Mouse (Mus musculus): Measurements from ENCODE around the gene Smim6.

The Smim6 gene

DNA sequence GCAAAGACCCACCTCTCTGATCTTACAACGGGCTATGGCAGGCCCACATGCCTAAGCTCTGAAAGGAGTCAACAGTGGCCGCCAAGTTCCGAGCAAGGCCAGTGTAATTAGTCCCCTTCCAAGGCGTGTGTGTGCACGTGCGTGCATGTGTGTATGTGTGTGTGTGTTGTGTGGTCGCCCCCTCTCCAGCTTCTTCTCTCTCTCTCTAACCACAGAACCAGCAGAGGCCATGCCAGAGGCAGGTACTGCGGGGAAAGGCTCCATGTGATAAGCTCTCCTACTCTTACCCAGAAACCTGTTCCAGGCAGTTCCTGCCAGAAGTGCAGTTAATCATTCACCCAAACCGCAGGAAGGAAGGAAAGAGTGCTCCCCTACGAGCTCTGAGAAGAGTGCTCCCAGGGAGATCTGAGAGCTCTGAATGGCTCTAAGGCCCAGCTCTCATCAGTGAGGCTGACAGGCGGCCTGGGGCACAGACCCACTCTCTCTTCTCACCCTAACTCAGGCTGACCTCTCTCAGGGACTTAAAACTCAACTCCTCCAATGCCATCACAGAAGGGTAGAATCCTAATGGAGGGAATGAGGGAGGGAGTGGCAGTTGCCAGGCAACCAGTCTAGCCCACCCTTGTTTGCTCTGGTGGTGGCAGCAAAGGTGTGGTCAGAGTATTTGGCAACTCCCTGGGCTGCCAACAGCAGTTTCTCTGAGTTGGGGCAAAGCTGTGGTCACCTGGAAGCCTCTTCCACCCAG, at the start of gene Smim6:
Smim6 (plus strand) TSS at position 386 of the 745 bp plus-strand sequence.
- DNase-seq = no peak

DNA sequence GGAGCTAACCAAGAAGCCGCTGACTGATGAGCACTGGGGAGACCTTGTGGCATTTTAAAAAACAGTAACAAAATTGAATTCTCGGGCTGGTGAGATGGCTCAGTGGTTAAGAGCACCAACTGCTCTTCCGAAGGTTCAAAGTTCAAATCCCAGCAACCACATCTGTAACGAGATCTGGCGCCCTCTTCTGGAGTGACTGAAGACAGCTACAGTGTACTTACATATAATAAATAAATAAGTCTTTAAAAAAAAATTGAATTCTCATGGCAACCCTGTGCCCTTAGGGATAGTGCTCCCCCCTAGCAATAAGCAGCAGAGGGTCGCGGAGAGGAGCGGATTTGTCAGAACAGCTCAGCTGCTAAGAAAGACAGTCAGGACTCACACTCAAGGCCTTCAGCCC, 47.9 kb upstream of the Smim6 start:
- DNase-seq = no peak

DNA sequence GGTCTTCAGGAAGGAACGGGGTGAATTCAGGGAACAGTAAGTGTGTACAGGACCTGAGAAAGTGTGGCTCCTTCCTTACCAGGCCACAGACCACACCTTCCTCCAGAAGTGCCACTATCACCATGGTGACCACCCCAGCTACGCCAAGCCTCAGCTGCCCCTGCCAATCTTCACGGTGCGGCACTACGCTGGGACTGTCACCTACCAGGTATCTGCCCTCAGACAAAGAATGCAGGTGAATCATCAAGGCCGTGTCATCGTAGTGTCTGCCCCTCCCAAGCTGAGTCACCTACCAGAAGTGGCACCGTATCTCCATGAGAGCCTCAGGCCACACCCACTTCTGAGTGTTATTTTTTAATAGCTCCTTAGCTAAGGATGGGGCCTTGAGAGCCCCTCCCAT, 42.4 kb upstream of the Smim6 start:
- no peak for DNase-seq

DNA sequence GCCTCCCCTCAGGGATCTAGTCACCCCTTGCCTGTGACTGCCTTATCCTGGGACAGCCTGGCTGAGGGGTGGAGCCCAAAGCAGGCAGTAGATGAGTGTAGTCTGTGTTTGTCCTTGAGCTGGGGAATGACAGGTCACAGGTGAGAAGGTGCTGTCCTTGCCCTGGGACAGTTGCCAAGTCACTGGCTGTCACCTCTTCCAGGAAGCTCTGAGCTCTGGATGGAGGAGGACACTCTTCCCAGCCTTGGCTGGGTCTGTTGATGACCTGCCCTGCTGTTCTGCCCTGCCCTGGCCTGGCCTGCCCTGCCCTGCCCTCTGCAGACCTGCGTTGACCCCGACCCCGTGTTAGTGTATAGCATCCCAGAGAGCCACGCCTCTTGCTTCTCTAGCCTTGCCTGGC, 39.4 kb upstream of the Smim6 start:
- no peak for DNase-seq

DNA sequence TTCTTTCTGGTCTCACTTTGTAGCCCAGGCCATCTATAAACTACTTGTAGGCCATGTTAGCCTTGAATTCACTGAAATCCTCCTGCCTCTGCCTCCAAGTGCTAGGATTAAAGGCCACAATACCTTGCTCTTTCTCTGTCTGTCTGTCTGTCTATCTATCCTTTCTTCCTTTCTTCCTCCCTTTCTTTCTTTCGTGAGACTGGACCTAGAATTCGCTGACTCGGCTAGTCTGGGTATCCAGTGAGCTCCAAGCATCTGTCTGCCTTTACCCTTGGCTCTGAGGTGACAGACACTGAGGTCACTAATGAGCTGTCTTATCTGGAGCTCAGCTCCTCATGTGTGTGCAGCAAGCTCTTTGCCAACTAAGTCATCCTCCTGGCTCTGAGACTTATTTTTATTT, 35.9 kb upstream of the Smim6 start:
- DNase-seq = no peak

DNA sequence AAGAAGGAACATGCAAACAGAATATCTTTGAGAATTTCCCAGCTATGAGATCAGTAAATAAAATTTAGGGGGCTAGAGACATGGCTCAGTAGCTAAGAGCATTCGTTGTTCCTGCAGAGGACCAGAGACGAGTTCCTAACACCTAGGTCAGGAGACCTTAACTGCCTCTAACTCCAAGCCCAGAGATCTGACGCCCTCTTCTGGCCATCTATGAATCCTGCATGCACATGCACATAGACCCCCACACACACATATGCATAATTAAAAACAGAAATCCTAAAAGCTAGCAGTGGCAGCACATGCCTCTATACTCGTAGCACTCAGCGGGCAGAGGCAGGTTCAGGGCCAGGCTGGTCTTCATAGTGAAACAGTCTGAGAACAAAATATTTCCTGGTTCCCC, 35.4 kb upstream of the Smim6 start:
- DNase-seq = no peak

DNA sequence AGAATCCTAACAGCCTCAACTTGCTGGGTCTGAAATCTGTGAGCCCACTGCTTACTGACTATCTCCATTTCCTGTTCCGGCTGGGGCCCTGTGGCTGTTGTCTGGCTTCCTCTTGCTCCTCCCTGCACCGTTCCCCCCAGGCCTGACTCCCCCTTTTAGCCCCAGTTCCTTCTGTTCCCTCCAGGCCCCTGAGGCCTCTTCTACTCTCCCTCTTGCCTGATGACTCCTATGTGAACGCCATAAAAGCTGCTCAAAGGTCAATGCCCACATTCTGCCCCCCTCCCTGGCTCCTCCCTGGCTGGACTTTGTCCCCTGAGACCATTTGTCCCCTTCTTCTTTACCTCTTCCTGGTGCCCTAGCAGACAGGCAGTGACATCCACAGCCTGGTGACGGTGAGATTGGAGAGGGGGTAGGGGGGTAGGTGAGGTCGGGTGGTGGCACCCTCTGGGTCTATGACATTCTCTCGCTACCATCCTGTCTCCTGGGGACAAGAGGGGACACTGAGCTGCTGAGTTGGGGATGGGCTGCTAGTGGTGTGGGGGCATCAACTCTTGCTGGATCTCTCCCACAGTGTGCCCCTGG, 34.6 kb upstream of the Smim6 start:
- DNase-seq = no peak

DNA sequence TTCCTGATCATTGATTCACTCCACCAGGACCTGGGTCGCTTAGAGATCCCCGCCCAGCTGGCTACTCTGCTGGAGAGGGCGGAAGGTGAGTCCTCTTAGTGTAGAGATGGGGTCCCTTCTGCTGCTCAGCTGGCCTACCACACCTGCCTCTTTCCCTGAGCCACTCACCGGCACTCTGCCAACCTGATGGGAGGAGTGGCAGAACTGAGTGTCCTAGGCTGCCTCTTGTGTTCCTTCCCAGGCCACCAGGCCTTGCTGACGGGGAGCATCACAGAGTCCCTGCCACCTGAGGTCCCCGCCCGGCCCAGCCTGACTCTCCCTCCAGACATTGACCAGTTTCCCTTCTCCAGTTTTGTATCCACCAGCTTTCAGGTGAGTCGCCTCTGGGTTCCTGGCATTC, 33.7 kb upstream of the Smim6 start:
- no peak for DNase-seq

DNA sequence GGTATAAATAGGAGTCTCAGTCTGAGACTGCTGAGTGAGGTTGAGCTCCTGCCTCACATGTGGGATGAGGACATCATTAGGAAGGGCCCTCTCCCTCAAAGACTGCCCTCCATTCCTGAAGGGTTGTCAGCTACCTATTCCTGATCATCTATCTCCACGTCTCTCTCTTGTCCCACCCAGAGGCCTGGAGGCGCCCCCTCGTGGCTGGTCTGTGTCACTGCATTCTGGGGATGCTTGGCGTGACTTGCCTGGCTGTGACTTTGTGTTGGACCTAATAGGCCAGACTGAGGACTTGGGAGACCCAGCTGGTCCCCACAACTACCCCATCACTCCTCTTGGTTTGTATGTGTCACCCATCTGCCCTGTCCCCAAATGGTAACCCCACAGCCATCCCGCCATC, 30.8 kb upstream of the Smim6 start:
- DNase-seq = no peak

DNA sequence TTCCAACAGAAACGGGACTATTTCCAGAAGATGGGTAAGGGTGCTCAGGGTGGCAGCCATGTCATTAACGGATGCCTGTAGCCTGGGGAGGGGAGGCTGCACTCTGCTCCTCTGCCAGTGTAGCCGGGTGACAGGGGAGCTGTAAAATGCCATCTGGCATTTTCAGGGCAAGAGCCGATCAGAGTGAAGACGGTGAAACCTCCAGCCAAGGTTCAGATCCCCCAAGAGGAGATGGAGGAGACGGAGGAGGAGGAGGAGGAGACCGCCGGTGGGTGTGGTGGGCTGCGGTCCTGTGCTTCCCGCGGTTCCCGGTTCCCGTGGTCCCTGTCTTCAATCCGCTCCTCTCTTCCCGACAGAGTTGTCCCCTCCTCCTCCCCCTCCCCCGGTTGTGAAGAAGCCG, 28.6 kb upstream of the Smim6 start:
- DNase-seq = no peak

DNA sequence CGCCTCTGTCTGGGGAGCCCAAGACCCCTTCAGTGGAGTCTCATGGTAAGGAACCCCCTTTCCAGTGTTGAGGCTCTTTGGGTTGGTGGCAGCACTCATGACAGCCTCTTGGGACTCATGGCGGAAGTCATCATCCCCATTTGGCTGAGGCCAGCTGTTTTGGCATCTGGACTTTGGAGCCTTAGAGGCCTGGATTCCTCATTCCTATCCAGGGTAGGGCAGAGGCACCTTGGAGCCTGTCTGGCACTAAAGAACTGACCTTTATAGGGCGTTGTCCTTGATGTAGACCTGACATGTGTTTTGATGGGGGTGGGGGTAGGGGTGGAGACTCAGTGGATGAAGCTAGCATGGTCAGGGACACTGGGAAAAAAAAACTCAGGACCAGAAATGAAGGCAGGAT, 27.5 kb upstream of the Smim6 start:
- DNase-seq = no peak

DNA sequence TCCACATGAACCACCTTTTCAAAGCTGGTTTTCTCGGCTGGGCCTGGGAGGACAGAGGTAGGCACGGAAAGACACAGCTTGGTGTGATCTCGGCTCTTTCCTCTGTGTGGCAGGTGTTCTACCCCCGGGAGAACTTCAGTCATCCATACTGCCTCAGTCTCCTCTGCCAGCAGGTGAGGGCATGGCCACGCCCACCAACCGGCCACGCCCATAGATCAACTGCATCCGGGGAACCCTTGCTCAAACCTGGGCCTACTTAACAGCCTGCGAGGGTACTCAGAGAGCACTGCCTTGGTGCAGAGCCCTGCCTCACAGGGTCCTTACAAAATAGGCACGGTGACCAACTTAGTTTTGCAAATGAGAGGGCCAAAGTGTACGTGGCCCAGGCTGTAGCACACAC, 26.5 kb upstream of the Smim6 start:
- DNase-seq = no peak

DNA sequence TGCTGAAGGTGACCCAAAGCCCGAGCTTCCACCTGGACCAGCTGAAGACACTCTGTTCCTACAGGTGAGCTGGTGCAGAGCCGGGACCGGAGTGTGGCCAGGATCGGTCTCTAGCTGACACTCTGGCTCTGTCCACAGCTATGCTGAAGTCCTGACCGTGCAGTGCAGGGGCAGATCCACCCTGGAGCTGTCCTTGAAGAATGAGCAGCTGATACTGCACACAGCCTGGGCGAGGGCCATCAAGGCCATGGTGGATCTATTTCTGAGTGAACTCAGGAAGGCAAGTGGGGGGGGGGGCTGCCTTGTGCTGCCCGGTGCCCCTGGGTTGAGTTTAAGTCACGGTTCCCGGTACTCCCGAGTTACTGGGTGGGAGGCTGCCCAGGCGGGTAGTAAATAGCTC, 25.4 kb upstream of the Smim6 start:
- DNase-seq = no peak

DNA sequence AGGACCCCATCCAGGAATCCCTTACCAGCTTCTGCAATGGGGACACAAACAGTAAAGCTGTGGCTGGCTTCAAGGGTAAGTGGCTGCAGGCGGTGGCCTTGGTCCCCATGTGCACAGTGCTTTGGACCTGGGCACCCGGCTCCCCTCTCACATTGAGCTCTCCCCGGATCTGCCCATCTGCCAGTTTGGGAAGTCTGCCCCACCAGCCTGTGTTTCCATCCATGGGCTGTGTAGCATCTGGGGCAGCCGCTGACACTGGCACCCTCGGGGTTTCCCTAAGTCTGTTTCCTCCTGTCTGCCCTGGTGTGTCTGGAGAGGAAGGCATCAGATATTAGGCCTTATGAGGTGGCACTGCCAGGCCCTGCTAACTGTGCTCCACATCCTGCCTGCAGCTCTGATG, 23.8 kb upstream of the Smim6 start:
- no peak for DNase-seq

DNA sequence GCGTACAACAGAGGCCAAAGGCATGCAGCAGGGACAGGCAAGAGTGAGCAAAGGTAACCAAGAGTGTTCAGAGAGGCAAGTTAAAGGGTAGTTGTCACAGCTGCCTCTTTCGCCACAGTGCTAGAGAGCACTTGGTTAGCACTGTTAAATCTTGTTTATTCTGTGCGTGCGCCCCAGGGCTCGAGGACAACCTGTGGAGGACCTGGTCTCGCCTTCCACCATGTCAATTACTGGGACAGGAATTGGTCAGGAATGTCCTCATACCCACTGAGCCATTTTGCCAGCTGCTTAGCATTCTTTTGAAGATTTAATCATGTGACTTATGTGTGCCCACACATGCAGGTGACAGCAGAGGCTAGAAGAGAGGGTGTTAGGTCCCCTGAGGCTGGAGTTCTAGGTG, 22.7 kb upstream of the Smim6 start:
- DNase-seq = no peak

DNA sequence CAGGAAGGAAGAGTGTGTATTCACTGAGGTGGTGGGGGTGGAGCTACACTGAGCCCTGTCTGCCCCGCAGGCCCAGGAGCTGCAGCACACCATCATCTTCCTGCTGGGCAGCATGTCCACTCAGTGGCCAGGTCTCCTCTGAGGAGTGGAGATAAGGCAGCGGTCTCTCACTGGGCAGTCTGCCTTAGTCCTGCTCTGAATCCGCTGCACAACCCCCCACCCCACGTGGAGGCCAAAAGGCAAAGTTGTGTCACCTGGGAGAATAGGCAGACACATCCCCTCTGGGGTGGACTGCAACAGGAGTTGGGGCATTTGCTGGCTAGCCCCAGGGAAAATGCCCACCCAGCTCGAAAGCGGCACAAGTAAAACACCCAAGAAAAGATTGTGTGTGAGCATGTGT, 19.6 kb upstream of the Smim6 start:
- DNase-seq = no peak

DNA sequence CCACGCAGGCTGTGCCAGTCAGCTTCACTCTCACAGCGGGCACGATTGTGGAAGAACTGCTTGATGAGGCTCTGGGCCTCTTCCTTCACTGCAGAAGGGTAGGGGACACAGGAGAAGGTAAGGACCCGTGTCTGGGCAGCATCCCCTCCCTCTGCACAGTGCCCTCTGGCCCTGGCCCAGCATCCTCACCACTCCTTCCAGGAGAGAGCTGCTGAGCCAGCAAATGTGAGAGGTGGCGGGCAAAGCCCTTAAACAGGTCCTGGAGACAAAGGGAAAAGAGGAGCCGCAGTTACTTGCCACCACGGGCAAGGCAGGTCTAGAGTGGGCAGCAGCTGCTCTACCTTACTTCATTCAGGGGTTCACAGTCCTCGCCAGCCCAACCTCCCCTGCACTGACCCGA, 18.7 kb upstream of the Smim6 start:
- DNase-seq = no peak

DNA sequence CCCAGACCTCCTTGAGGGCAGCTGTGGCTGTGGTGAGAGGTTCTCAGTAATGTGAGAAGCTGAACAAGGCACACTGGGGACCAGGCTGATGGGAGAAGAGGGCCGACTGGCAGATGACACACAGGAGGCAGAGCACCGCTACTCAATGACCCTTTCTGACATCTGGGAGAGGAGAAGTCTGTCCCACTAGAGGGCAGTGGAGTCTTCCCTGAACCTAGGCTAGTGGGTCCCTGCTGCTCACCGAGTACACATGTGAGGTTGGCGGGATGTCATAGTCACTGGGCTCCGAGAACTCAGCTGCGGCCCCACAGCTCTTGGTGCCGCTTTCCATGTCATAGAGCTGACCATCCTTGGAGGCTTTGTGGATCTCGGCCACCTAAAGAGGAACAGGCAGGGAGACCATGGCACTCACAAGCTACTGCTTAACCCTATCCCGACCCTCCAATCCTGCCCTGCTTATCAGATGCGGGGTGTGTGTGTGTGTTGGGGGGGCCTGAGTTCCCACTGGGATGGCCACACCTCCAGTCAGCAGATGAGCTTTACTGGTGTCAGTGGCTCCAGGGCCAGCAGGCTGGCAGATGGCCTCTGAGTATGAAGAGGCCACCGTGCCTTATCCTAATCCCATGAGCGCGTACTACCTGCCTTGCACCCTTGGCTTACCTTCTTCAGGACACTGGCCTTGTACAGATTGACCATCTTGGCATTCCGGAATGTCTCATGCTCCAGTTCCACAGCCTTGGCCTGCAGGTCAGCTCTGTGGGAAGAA, 16.9 kb upstream of the Smim6 start:
- no peak for DNase-seq

DNA sequence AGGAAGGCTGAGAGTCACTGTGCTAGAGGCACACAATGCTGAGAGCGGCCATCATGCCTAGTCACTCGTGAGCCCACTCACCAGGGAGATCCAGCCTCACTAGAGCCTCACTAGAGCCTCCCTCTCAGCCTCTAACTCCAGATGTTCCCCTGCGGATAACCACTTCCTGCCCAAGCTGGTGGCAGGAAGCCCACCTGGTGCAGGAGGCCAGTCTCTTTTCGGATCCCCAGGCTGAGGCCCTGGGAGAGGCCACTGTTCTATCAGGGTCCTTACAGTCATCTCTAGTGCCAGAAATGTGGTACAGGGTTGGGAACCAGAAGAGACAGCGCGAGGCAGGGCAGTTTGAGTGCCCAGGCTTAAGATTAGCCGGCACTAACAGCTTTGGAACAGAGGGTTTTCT, 13.4 kb upstream of the Smim6 start:
- no peak for DNase-seq

DNA sequence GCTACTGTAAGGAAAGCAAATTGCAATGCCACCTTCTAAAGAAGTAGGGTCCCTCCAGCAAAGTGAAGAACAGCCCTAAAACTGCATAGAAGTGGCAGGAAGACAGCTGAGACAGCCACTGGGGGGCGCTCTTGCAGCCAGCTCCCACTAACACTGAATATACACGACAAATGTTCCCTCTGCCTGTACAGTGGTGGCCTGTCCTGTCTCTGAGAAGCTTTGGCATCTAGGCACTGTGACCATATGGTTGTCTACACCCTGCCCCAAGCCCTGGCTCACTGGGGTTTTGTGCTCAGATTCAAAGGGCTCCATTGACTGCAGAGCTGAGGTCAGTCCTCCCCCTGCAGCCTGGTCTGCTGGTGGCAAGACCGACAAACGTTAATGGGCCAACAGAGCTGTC, 12.9 kb upstream of the Smim6 start:
- peak; percentile 62 for DNase-seq

DNA sequence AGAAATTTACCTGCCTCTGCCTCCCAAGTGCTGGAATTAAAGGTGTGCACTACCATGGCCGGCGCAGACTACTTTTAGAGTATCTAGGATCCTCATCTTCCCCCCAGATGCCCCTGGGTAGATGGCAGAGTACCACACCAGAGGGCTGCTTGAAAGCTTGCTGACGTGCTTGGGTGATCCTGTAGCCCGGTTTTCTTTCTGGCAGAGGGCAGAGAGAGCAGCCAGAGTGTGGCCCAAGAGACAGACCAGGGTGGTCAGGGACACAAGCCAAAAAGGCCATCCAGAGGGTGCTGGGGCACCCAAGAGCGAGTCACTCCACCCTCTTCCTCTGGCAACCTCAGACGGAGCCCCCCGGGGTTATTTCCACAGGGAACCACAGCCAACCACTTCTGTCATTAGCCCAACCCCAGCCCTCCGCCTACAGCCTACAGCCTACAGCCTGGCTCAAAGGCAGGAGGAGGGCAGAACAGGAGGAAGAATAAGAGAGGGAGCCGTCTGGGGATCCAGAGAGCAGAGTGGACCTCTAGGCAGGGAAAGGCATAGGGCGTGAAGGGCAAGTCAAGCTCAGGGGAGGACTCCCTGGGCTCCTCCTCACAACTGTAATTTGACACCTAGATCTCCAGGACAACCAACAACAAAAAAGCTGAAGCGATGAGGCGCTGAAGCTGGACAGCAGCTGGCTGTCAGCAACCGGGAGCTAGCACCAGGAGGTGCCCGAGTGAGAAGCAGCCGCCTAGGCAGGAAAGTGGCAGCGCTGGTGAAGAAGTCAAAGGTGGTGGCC, 12.1 kb upstream of the Smim6 start, which contains the start of gene Smim5:
Smim5 (plus strand) TSS at position 481 of the 781 bp plus-strand sequence.
- no peak for DNase-seq

DNA sequence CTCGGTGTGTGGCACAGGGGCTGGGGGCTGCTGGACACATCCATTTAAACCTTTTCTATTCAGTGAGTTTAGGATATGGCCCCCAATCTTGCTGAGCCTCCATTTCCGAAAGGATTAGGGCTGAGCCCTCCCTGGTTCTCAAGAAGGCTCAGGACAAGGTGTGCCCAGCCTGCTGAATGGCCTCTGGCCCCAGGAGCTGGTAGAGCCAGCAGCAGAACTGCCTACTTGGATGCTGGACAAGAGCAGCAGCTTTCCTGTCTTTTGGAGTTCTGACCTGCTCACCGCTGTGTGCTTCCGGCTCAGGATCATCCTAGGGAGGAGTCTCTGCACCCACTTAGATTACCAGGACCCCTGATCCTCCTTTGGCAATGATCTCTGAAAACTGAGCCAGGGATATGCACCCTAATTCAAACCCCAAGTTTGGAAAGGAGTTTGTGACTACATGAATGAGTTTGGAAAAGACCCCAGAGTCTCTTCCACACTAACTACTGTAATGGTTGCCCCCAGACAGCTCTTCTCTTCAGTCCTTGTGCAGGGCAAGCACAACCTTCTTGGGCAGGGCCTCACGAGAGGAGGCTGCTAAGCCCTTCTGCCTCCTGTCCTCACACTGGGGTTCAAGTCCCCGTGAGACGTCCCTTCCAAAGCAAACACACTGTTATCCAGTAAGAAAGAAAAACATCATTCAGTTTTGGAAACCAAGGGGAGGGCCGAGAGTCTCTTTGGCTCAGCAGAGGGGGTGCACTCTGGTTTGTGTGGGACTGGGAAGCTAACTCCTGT, 11.1 kb upstream of the Smim6 start:
- no peak for DNase-seq
